Mouse (Mus musculus) thymus, postnatal 25 days (tissue): Measurements from ENCODE around the gene Sorl1.
A peak's percentile ranks its signal among the peaks of the same experiment; 100 is the strongest.

Experiments
- DNase-seq: peaks from one replicate; pipeline ENCODE4 v3.0.0; 2022

The Sorl1 gene

GRCm38 (mm10) chr9:42121631-42122354 lies 2.3 kb downstream of the Sorl1 start:
- no peak for DNase-seq

- DNase-seq = no peak
Observed at GRCm38 (mm10) chr9:42116418-42117056, 7.6 kb downstream of the Sorl1 start.

GRCm38 (mm10) chr9:42115078-42115477 lies 9.0 kb downstream of the Sorl1 start:
- DNase-seq = no peak

GRCm38 (mm10) chr9:42113316-42113715 lies 10.8 kb downstream of the Sorl1 start:
- DNase-seq = no peak

- no peak for DNase-seq
Observed at GRCm38 (mm10) chr9:42112691-42113090, 11.4 kb downstream of the Sorl1 start.

- DNase-seq = no peak
Observed at GRCm38 (mm10) chr9:42111256-42111655, 12.8 kb downstream of the Sorl1 start.

GRCm38 (mm10) chr9:42109837-42110451 lies 14.2 kb downstream of the Sorl1 start:
- no peak for DNase-seq

GRCm38 (mm10) chr9:42109131-42109530 lies 15.0 kb downstream of the Sorl1 start:
- no peak for DNase-seq

- DNase-seq = peak; percentile 71
Observed at GRCm38 (mm10) chr9:42108369-42108951, 15.6 kb downstream of the Sorl1 start.

- DNase-seq = no peak
Observed at GRCm38 (mm10) chr9:42107062-42107461, 17.0 kb downstream of the Sorl1 start.

- DNase-seq = no peak
Observed at GRCm38 (mm10) chr9:42106305-42106704, 17.8 kb downstream of the Sorl1 start.

- no peak for DNase-seq
Observed at GRCm38 (mm10) chr9:42103546-42103945, 20.6 kb downstream of the Sorl1 start.

GRCm38 (mm10) chr9:42102013-42102412 lies 22.1 kb downstream of the Sorl1 start:
- no peak for DNase-seq

GRCm38 (mm10) chr9:42101266-42101665 lies 22.8 kb downstream of the Sorl1 start:
- no peak for DNase-seq

GRCm38 (mm10) chr9:42100618-42101210 lies 23.4 kb downstream of the Sorl1 start:
- DNase-seq = no peak

- DNase-seq = no peak
Observed at GRCm38 (mm10) chr9:42098474-42099121, 25.5 kb downstream of the Sorl1 start.

GRCm38 (mm10) chr9:42097731-42098473 lies 26.2 kb downstream of the Sorl1 start:
- peak; percentile 27 for DNase-seq

- peak; percentile 43 for DNase-seq
Observed at GRCm38 (mm10) chr9:42097006-42097730, 26.9 kb downstream of the Sorl1 start.

GRCm38 (mm10) chr9:42094752-42095151 lies 29.3 kb downstream of the Sorl1 start:
- DNase-seq = no peak

- DNase-seq = no peak
Observed at GRCm38 (mm10) chr9:42094028-42094551, 30.0 kb downstream of the Sorl1 start.

- DNase-seq = no peak
Observed at GRCm38 (mm10) chr9:42092749-42093148, 31.3 kb downstream of the Sorl1 start.
